Mouse (Mus musculus) lung, postnatal 0 days (tissue): ENCODE measurements around the gene Npr1.

Experiments used
- CTCF ChIP-seq: IDR thresholded peaks from 2 replicates; pipeline ENCODE4 v1.5.1; 2016; ENCODE audit warnings: antibody characterized with exemption, mild to moderate bottlenecking
- EP300 ChIP-seq: IDR thresholded peaks from 2 replicates; pipeline ENCODE4 v1.6.1; 2016; ENCODE audit warnings: antibody characterized with exemption, mild to moderate bottlenecking, control low read depth

DNA sequence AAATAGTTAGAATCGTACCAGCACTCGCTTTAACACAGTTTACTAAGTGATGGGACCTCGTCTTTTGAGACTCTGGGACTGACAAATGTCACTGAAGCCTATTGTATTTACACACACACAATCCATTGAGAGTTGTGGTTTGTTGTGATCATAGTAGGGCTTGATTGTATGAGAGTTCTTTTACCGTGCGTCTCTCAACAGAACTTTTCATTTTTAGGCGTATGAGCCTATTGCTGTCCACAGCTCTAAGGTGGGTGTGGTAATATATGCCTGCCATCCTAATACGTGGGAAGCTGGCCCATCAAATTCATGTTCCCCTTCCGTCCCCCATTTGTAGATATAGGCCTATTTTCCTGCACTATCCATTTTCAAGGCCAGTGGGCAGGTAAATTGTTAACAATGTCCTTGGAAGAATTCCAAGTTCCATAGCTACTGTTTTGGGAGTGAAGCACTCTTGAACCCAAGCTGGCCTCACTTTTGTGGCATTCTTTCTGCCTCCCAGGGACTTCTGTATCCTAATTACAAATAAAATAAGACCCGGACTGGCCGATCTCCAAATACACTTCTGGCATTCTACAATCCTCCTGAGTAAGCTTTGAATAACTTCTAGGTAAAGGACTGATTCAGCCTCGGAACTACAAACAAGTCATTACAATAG is 31.5 kb downstream of the Npr1 start:
- TF ChIP-seq CTCF (no peak), EP300 (0 out of 2 replicates have a peak, but pooled peaks have one; percentile 36)
